Mouse (Mus musculus) liver, adult 2 months (tissue): ENCODE measurements around the gene Gab2. TPM values are rescaled to one million over a fixed set of nuclear protein-coding genes. Genes with fewer than 3 reads are reported as not detected.

ENCODE experiments used
- DNase-seq: peaks from one replicate; pipeline ENCODE4 v3.0.0-alpha.2; 2011; ENCODE audit warnings: low read depth, low spot score; ENCODE audit errors: extremely low read depth
- H3K27ac ChIP-seq: fragments of 200-500 bp; replicated peaks from 2 replicates; pipeline ENCODE4 v1.5.1; 2012; ENCODE audit warnings: low read depth, mild to moderate bottlenecking, control low read depth, inconsistent platforms, low read length; ENCODE audit not compliant: insufficient read depth
- H3K27me3 ChIP-seq: fragments of 200-500 bp; 2 replicates; pipeline ENCODE4 v1.6.1; 2012; ENCODE audit warnings: mild to moderate bottlenecking, moderate library complexity, low read length, inconsistent platforms; ENCODE audit not compliant: control insufficient read depth, insufficient read depth
- H3K36me3 ChIP-seq: fragments of 200-500 bp; 2 replicates; pipeline ENCODE4 v1.6.1; 2012; ENCODE audit warnings: low read length, inconsistent platforms; ENCODE audit not compliant: control insufficient read depth, insufficient read depth
- H3K4me1 ChIP-seq: fragments of 200-500 bp; 2 replicates; pipeline ENCODE4 v1.6.1; 2011; ENCODE audit warnings: low read length; ENCODE audit not compliant: control insufficient read depth, insufficient read depth
- H3K4me3 ChIP-seq: fragments of 200-500 bp; 2 replicates; pipeline ENCODE4 v1.5.1; 2011; ENCODE audit warnings: low read depth, mild to moderate bottlenecking, control low read depth, low read length, moderate library complexity; ENCODE audit not compliant: insufficient read depth
- H3K79me2 ChIP-seq: fragments of 200-500 bp; 2 replicates; pipeline ENCODE4 v1.6.1; 2012; ENCODE audit warnings: inconsistent platforms, mild to moderate bottlenecking, low read length, moderate library complexity; ENCODE audit not compliant: control insufficient read depth, insufficient read depth
- H3K9ac ChIP-seq: fragments of 200-500 bp; 2 replicates; pipeline ENCODE4 v1.6.1; 2012; ENCODE audit warnings: low read depth, mild to moderate bottlenecking, control low read depth, inconsistent platforms, low read length
- CTCF ChIP-seq: fragments of 200-500 bp; IDR thresholded peaks from 2 replicates; pipeline ENCODE4 v1.5.1; 2011; ENCODE audit warnings: low read depth, low read length, control low read depth
- POLR2A ChIP-seq: fragments of 200-500 bp; IDR thresholded peaks from 2 replicates; pipeline ENCODE4 v1.6.1; 2011; ENCODE audit warnings: low read length, control low read depth; ENCODE audit not compliant: insufficient read depth; ENCODE audit errors: extremely low read depth
- WGBS: fragments of 180-500 bp; shearing (Covaris S2); methylation state at CpG from one replicate; pipeline ENCODE4 v1.1.7; 2018; 5-methylcytosine and 5-hydroxymethylcytosine counted together
- polyA plus RNA-seq: library from polyadenylated mRNA; depleted of rRNA; stranded (reverse); fragments of >200 nt; gene quantifications from 2 replicates; pipeline ENCODE4 v1.2.3, GENCODE M21; 2012
- total RNA-seq: library from RNA; depleted of rRNA; stranded (reverse); fragments of >200 nt; gene quantifications from 2 replicates; pipeline ENCODE4 v1.2.3, GENCODE M21; 2014

The Gab2 gene
- total and polyA plus RNA-seq, 2 experiments: 1.0 TPM

GRCm38 (mm10) chr7:97327376-97327775, 246.0 kb downstream of the Gab2 start:
- Histone ChIP-seq H3K27me3 (no peaks in the 10 kb centered on the region; the same call in 1 of the 2 replicates), H3K27ac (no peak overlapping the region), H3K4me1 (no peaks in the 10 kb centered on the region), H3K9ac (no peak overlapping the region), H3K4me3 (no peak overlapping the region), H3K36me3 (no peaks in the 10 kb centered on the region), H3K79me2 (peaks cover 3% of the 10 kb centered on the region; the same call in 1 of the 2 replicates)
- WGBS: 96% methylated on average over 4 of the region's 4 CpGs
- no peak for TF ChIP-seq POLR2A
- TF ChIP-seq CTCF: no peak
- no peak for DNase-seq

- no peak overlapping the region for H3K27ac ChIP-seq
- H3K79me2 ChIP-seq: peaks cover 6% of the 10 kb centered on the region; the same call in 1 of the 2 replicates
- H3K4me3 ChIP-seq: no peak overlapping the region
- no peaks in the 10 kb centered on the region for H3K36me3 ChIP-seq
- DNase-seq: no peak
- TF ChIP-seq POLR2A (no peak), CTCF (no peak)
- H3K27me3 ChIP-seq: no peaks in the 10 kb centered on the region; the same call in 1 of the 2 replicates
- H3K4me1 ChIP-seq: peaks cover 4% of the 10 kb centered on the region; the same call in 1 of the 2 replicates
- no peak overlapping the region for H3K9ac ChIP-seq
- 86% methylated on average over 13 of the region's 13 CpGs for WGBS
Observed at GRCm38 (mm10) chr7:97328891-97329588, 247.7 kb downstream of the Gab2 start.

GRCm38 (mm10) chr7:97329676-97330075, 248.3 kb downstream of the Gab2 start:
- H3K4me1 ChIP-seq: peaks cover 4% of the 10 kb centered on the region; the same call in 1 of the 2 replicates
- peaks cover 6% of the 10 kb centered on the region; the same call in 1 of the 2 replicates for H3K79me2 ChIP-seq
- 93% methylated on average over 3 of the region's 3 CpGs for WGBS
- no peak for TF ChIP-seq POLR2A
- no peak for TF ChIP-seq CTCF
- DNase-seq: no peak
- H3K36me3 ChIP-seq: no peaks in the 10 kb centered on the region
- no peak overlapping the region for H3K27ac ChIP-seq
- no peaks in the 10 kb centered on the region; the same call in 1 of the 2 replicates for H3K27me3 ChIP-seq
- no peak overlapping the region for H3K4me3 ChIP-seq
- no peak overlapping the region for H3K9ac ChIP-seq

GRCm38 (mm10) chr7:97330931-97331645, 249.7 kb downstream of the Gab2 start:
- Histone ChIP-seq H3K79me2 (peaks cover 6% of the 10 kb centered on the region; the same call in 1 of the 2 replicates), H3K27me3 (no peaks in the 10 kb centered on the region), H3K4me1 (peaks cover 7% of the 10 kb centered on the region), H3K9ac (peak overlapping the region; percentile 76), H3K27ac (no peak overlapping the region), H3K36me3 (no peaks in the 10 kb centered on the region), H3K4me3 (peak overlapping the region; percentile 80)
- WGBS: 79% methylated on average over 11 of the region's 11 CpGs
- no peak for DNase-seq
- TF ChIP-seq CTCF (no peak), POLR2A (no peak)

GRCm38 (mm10) chr7:97331726-97332666, 250.6 kb downstream of the Gab2 start, which contains the start of the genes Usp35 and Kctd21:
Gene Usp35 (minus strand): TSS chr7:97332020.
Gene Kctd21 (plus strand): TSS chr7:97332327.
- TF ChIP-seq POLR2A: peak; percentile 44; the same call in 1 of the 2 replicates
- no peak for TF ChIP-seq CTCF
- Histone ChIP-seq H3K9ac (peak within 1 kb of the TSS; percentile 87), H3K36me3 (no peaks in the 10 kb centered on the region), H3K4me3 (peak within 1 kb of the TSS; percentile 96), H3K27me3 (no peaks in the 10 kb centered on the region), H3K79me2 (peaks cover 6% of the 10 kb centered on the region; the same call in 1 of the 2 replicates), H3K4me1 (peaks cover 10% of the 10 kb centered on the region), H3K27ac (peak within 1 kb of the TSS; percentile 78)
- 1% methylated on average over 68 of the region's 68 CpGs for WGBS
- DNase-seq: peak; percentile 69
